Mouse (Mus musculus) lung, postnatal 0 days (tissue): Measurements from ENCODE around the gene Duox1. TPM values are rescaled to one million over a fixed set of nuclear protein-coding genes. Genes with fewer than 3 reads are reported as not detected.

Experiments used
- ATAC-seq: fragments of 200-750 bp; cut with Nextera tagmentation; 2 replicates; pipeline ENCODE4 v1.8.0; 2017; ENCODE audit warnings: moderate library complexity
- DNase-seq: peaks from one replicate; pipeline ENCODE4 v3.0.0-alpha.2; 2016; ENCODE audit warnings: low spot score
- H3K27ac ChIP-seq: fragments of 300-500 bp; sonication (generic); 2 replicates; pipeline ENCODE4 v1.5.1; 2014; ENCODE audit warnings: antibody characterized with exemption, mild to moderate bottlenecking, low read length, mixed read lengths
- H3K27me3 ChIP-seq: fragments of 300-500 bp; sonication (generic); replicated peaks from 2 replicates; pipeline ENCODE4 v1.6.1; 2014; ENCODE audit warnings: low read length, mixed read lengths; ENCODE audit not compliant: insufficient read depth
- H3K36me3 ChIP-seq: fragments of 300-500 bp; sonication (generic); 2 replicates; pipeline ENCODE4 v1.6.1; 2014; ENCODE audit warnings: low read length, mixed read lengths; ENCODE audit not compliant: insufficient read depth
- H3K4me1 ChIP-seq: fragments of 300-500 bp; sonication (generic); 2 replicates; pipeline ENCODE4 v1.6.1; 2014; ENCODE audit warnings: antibody characterized with exemption, low read depth, low read length, mixed read lengths; ENCODE audit not compliant: insufficient read depth
- H3K4me2 ChIP-seq: fragments of 300-500 bp; sonication (generic); replicated peaks from 2 replicates; pipeline ENCODE4 v1.6.1; 2014; ENCODE audit warnings: low read depth, mild to moderate bottlenecking, low read length, moderate library complexity, mixed read lengths
- H3K4me3 ChIP-seq: fragments of 300-500 bp; sonication (generic); 2 replicates; pipeline ENCODE4 v1.5.1; 2014; ENCODE audit warnings: low read depth, low read length
- H3K9ac ChIP-seq: fragments of 300-500 bp; sonication (generic); replicated peaks from 2 replicates; pipeline ENCODE4 v1.6.1; 2014; ENCODE audit warnings: low read depth, mild to moderate bottlenecking
- H3K9me3 ChIP-seq: fragments of 300-500 bp; sonication (generic); 2 replicates; pipeline ENCODE4 v1.6.1; 2016; ENCODE audit warnings: low read length, mixed read lengths
- CTCF ChIP-seq: IDR thresholded peaks from 2 replicates; pipeline ENCODE4 v1.5.1; 2016; ENCODE audit warnings: antibody characterized with exemption, mild to moderate bottlenecking
- EP300 ChIP-seq: IDR thresholded peaks from 2 replicates; pipeline ENCODE4 v1.6.1; 2016; ENCODE audit warnings: antibody characterized with exemption, mild to moderate bottlenecking, control low read depth
- WGBS: fragments of 180-500 bp; shearing (Covaris S2); extraction: QIAGEN DNeasy Blood & Tissue Kit; methylation state at CpG from one replicate; pipeline ENCODE4 v1.1.7; 2014; 5-methylcytosine and 5-hydroxymethylcytosine counted together
- polyA plus RNA-seq: library from polyadenylated mRNA; unstranded; fragments of >200 nt; fragmentation: Nextera tagmentation; extraction: Ambion mirVana; gene quantifications from 2 replicates; pipeline ENCODE4 v1.2.1, GENCODE M21; 2015

The Duox1 gene
- polyA plus RNA-seq, 1 experiment from 2014 or later: 0.06 TPM

GRCm38 (mm10) chr2:122297271-122298095, 18.0 kb upstream of the Duox1 start:
- H3K4me1 ChIP-seq: peaks cover 11% of the 10 kb centered on the region; the same call in 1 of the 2 replicates
- no peak overlapping the region for H3K27ac ChIP-seq
- H3K9ac ChIP-seq: no peak overlapping the region
- no peak for ATAC-seq
- peaks cover 66% of the 10 kb centered on the region for H3K27me3 ChIP-seq
- H3K9me3 ChIP-seq: no peaks in the 10 kb centered on the region
- 3% methylated on average over 35 of the region's 35 CpGs for WGBS
- H3K36me3 ChIP-seq: no peaks in the 10 kb centered on the region
- H3K4me3 ChIP-seq: no peak overlapping the region; the same call in 1 of the 2 replicates
- H3K4me2 ChIP-seq: no peak overlapping the region
- no peak for DNase-seq
- TF ChIP-seq CTCF (no peak), EP300 (no peak)

- no peak for DNase-seq
- Histone ChIP-seq H3K36me3 (no peaks in the 10 kb centered on the region), H3K27me3 (peaks cover 66% of the 10 kb centered on the region), H3K4me3 (peak within 1 kb of the TSS; percentile 17; the same call in 1 of the 2 replicates), H3K9ac (no peak within 1 kb of the TSS), H3K4me2 (peak within 1 kb of the TSS; percentile 45), H3K4me1 (peaks cover 11% of the 10 kb centered on the region; the same call in 1 of the 2 replicates), H3K27ac (no peak within 1 kb of the TSS), H3K9me3 (no peaks in the 10 kb centered on the region)
- TF ChIP-seq EP300: no peak
- TF ChIP-seq CTCF: no peak
- no peak for ATAC-seq
- WGBS: 4% methylated on average over 13 of the region's 13 CpGs
Observed at GRCm38 (mm10) chr2:122298096-122298499, 17.4 kb upstream of the Duox1 start, which contains the start of gene Duox2. Duox2 (minus strand) TSS chr2:122298449.

GRCm38 (mm10) chr2:122298596-122299490, 16.6 kb upstream of the Duox1 start, which contains the start of gene Duoxa2:
Duoxa2 (plus strand) TSS chr2:122298900.
- H3K36me3 ChIP-seq: no peaks in the 10 kb centered on the region
- H3K4me2 ChIP-seq: peak within 1 kb of the TSS; percentile 45
- WGBS: 2% methylated on average over 43 of the region's 43 CpGs
- H3K27me3 ChIP-seq: peaks cover 66% of the 10 kb centered on the region
- no peak within 1 kb of the TSS for H3K27ac ChIP-seq
- H3K4me1 ChIP-seq: peaks cover 11% of the 10 kb centered on the region; the same call in 1 of the 2 replicates
- TF ChIP-seq EP300 (no peak), CTCF (no peak)
- H3K9ac ChIP-seq: no peak within 1 kb of the TSS
- H3K4me3 ChIP-seq: peak within 1 kb of the TSS; percentile 17; the same call in 1 of the 2 replicates
- ATAC-seq (0 out of 2 replicates have a peak, but pooled peaks have one; percentile 25), DNase-seq (peak; percentile 53)
- H3K9me3 ChIP-seq: no peaks in the 10 kb centered on the region

GRCm38 (mm10) chr2:122299911-122300655, 15.4 kb upstream of the Duox1 start:
- H3K36me3 ChIP-seq: no peaks in the 10 kb centered on the region
- no peak overlapping the region for H3K27ac ChIP-seq
- TF ChIP-seq EP300 (no peak), CTCF (no peak)
- peaks cover 11% of the 10 kb centered on the region; the same call in 1 of the 2 replicates for H3K4me1 ChIP-seq
- ATAC-seq (no peak), DNase-seq (no peak)
- no peak overlapping the region for H3K4me3 ChIP-seq
- H3K4me2 ChIP-seq: no peak overlapping the region
- WGBS: 23% methylated on average over 14 of the region's 14 CpGs
- peaks cover 58% of the 10 kb centered on the region for H3K27me3 ChIP-seq
- no peak overlapping the region for H3K9ac ChIP-seq
- H3K9me3 ChIP-seq: no peaks in the 10 kb centered on the region

- 3% methylated on average over 14 of the region's 14 CpGs for WGBS
- Histone ChIP-seq H3K9me3 (no peaks in the 10 kb centered on the region), H3K4me1 (peaks cover 11% of the 10 kb centered on the region; the same call in 1 of the 2 replicates), H3K36me3 (no peaks in the 10 kb centered on the region), H3K27ac (no peak overlapping the region), H3K4me3 (peak overlapping the region; percentile 20; the same call in 1 of the 2 replicates), H3K4me2 (peak overlapping the region; percentile 47; the same call in 1 of the 2 replicates), H3K27me3 (peaks cover 57% of the 10 kb centered on the region), H3K9ac (no peak overlapping the region)
- no peak for ATAC-seq
- no peak for DNase-seq
- TF ChIP-seq CTCF (no peak), EP300 (no peak)
Observed at GRCm38 (mm10) chr2:122300656-122301020, 14.8 kb upstream of the Duox1 start.
